Mouse (Mus musculus): ENCODE measurements at regions not wholly inside any gene's neighbourhood (a gene's known extent, or its start where the extent isn't known, plus 50 kb on each side); places are given as distances from the start of the nearest gene placed in this dataset.
"Not testable (repeated sequence)": the region's sequence is repeated elsewhere in the genome, so short reads cannot be mapped to it uniquely, and the experiment has no call there.

DNA sequence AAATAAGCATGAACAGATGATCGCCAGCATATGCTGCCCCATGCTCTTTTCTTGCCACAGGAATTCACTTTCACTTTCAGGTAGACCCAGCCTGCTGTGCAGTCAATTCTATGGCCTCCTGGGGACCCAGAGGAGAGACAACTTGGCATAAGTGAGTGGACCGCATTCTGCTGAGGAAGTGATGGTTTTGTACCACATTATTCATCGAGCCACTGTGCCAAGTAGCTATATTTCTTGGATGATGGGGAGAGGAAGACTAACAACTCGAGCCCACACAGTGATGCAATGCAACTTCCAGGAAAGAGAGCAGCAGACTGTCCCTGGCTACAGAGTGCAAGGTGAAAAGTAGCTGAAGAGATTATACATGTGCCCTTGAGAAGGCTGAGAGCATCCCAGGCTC is 515.8 kb upstream of the Kif18a start:
- no peak for DNase-seq

- DNase-seq = no peak
Measured at GRCm38 (mm10) chr2:108766461-108766860, 514.1 kb upstream of the Kif18a start.

DNA sequence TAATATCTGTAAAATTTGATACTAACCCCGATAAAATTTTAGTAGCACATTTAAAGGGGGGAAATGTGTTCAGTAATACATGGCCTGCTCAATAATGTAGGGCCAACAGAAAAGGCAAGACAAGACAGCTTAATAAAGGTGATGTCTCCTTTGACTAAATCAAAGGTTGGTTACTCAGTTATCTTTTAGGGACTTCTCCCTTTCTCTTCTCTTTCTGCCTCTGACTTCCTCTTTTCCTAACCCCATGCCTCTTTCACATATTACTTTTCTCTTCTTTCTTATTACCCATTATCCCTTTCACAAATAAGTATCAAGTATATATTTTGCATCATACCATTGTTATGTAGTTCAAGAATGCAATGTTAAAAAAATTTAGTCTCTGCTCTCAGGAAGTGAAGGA is 510.2 kb upstream of the Kif18a start:
- DNase-seq = no peak

GRCm38 (mm10) chr2:108783457-108783856 is 497.1 kb upstream of the Kif18a start:
- no peak for DNase-seq

DNA sequence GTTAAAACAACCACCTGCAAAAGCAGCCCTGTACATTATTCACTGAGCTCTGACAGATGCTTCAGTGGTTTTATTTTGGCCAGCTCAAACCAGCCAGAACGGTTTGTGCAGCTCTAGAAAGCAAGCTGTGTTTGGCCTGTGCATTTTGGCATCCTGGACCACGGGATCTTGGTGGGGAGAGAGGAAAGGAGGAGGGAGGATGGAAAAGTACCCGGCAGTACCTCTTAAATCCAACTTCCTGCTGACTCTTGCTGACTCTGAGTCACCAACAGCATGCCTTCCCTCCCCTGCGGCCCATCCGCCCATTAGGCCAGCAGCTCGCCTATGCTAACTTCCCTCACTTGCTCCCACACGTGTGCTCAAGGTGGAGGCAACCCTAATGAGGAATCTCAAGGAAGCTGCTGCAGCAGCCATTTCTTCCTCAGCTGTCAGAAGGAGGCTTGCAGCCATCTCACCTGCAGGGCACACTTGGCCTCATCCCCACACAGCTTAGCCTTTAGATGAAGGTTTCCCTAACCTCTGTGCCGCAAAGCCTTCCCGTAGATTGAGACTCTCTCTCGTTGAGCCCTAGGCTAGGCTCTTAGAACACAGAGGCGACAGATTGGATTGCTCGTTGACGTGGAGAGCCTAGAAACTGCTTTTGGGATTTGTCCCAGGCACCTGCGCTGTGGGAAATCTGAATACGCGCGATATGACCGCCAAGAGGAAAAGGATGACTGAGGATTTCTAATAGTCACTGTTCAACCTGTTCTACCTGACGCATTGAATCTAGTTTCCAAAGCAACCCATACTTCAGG is 495.2 kb upstream of the Kif18a start:
- no peak for DNase-seq

DNA sequence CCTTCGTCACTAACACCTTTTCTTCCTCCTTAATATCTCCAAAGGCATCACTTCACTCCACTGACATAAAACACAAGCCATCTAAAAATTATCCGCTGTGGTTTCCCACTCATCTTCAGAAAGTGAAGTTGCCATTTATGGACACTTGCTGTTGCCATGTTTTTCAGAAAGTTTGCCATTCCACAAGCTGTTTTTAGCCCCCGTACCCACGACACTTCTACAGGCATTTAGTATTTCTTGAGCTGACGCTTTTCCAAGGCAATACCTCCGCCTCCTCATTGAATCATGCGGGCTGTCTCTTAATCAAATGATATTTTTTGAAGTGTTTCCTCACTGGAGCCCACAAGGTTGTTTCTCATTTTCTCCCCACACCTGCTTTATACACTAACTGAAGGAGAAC is 491.4 kb upstream of the Kif18a start:
- no peak for DNase-seq

DNA sequence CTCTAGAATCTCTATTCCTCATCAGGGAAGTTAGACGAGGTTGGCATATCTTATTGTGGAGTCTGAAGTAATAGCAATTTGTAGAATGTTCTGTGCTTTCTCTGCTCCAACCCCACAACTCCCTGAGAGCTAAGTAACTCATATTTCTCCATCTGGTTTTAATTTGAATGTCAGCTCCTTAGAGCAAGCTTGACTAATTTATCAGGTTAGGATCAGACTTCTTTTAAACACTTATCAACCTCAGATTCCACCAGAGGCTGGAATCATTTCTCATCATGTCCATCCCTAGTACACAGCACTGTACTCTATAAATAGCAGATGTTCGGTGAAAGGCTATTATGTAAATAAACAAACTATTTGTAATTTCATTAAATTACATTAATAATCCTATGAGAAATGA is 485.4 kb upstream of the Kif18a start:
- DNase-seq = no peak

DNA sequence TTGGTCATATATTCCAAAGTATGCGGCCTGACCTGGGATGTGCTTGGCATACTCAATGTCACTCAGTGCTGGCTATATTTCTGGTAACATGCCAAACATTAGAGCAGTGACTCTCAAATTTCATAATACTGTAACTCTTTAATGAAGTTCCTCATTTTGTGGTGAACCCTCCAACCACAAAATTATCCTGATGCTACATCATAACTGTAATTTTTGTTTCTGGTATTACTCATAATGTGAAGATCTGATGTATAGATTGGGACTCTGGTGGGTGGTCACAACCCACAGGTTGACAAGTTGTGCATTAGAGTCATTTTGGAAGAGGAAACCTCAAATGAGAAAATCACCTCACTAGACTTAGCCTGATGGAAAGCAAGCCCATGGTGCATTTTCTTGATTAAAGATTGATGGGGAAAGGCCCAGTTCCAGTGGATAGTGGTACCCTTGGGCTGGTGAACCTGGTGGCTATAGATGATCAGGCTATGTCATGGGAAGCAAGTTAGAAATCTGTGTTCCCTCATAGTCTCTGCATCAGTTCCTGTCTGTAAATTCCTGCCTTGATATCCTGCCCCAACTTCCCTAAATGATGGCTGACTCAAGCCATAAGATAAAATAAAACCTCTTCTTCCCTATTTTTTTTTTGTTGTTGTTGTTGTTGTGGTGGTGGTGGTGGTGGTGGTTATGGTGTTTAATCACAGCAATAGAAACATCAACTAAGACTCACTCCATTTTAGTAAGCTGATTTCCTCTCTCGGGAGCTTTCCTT is 483.5 kb upstream of the Kif18a start:
- no peak for DNase-seq

GRCm38 (mm10) chr2:108812367-108812766 is 468.2 kb upstream of the Kif18a start:
- no peak for DNase-seq

DNA sequence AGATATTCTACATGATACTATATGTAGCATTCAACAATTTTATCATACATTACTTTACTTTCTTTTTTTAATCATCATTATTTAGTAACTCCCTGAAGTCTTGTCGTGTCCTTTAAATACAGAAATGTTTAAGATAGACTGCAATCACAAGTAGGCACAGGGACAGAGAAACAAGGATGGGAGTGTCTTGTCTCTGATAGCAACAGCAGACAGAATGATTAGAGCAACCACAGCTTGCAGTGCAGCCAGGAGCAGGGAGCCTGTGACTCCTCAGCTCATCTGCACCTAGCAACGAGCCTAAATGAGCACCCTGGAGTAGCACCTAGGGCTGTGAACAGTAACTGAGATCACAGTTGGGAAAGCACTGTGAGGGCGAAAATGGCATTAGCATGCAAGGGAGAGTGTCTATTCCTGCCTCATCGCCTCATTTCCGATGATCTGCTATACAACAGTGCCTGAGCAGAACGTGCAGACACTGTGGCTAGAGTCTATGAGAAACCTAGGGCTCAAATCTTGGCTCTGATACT is 467.4 kb upstream of the Kif18a start:
- DNase-seq = no peak

DNA sequence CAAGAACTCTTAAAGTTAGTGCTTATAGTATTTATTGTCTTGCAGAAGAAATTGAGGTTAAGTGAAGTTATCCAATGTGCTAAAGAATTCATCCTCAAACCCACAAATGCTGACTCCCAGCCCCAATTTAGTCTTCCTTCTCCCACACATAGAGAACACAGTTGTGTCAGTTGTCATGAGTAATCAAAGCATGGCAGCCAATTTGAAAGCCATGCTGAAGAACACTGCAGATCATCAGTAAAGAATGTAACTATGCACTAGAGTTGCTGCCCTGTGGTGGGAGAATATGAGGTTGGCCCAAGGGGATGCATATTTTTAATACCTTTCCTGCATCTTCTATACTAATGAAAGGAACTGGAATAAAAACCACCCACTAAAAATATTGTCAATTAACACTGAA is 464.0 kb upstream of the Kif18a start:
- DNase-seq = no peak

- DNase-seq = no peak
Measured at GRCm38 (mm10) chr2:108824025-108824424, 456.5 kb upstream of the Kif18a start.

GRCm38 (mm10) chr2:108825981-108826380 is 454.6 kb upstream of the Kif18a start:
- DNase-seq = no peak

DNA sequence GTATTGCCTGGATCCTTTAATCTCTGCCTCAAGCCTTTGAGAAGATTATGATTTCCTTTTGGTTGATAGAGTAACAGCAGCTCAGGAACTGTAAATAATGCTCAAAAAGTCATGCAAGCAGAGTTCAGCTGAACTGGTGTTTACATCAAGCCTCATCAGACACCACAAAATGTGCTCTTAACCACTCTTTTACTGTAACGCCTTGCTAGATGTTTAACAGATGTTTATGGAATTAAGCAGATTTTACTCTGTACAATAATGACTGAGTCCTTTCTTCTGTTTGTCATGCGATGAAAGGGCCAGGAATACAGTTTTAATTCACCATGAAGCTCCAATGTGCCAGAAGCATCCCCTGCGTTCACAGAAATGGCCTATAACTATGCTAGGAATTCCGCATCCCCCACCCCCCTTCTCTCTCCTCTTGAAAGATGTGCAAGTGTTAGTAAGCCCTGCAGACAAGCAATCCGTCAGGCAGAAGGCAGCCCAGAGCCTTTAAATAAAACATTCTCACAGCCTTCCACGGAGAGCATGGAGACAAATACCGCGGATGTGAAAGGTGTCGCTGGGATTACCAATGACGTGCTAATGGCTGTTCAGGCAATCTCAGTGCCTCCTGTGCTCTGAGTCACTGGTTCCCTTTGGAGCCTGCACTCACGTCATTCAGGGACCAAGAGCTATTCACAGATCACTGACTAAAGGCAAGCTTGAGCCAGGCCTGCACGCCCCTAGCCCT is 453.3 kb upstream of the Kif18a start:
- DNase-seq = no peak

DNA sequence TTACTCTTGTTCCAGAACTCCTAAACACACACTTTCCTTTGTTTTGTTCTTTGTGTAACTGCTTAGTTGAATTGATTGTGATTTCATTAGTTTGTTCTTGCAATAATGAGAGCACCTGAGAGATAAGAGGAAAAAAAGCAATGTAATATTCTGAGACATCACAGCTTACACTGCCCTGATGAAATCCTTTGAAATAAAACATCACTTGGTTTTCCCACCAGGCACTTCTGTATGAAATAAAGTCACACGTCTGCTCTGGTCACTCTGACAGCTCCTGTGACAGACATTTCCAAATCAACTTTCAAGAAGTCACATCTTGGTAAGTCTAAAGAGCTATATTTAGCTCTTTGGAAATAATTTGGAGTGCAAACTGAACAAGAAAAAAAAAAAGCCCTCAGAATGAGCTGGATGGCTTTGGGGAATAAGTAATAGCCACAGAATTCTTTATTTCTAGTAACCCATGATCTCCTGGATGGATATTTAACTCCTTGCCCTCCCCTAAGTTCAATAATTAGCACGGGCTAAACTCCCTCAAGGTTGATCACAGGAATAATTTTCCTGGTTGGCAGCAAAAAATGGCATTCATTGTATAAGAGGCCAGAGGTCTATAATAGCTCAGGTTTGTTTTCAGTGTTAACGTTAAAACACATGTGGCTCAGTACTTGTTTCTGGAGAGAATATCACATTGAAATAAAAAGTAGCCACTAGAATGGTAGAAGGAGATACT is 452.4 kb upstream of the Kif18a start:
- DNase-seq = no peak

DNA sequence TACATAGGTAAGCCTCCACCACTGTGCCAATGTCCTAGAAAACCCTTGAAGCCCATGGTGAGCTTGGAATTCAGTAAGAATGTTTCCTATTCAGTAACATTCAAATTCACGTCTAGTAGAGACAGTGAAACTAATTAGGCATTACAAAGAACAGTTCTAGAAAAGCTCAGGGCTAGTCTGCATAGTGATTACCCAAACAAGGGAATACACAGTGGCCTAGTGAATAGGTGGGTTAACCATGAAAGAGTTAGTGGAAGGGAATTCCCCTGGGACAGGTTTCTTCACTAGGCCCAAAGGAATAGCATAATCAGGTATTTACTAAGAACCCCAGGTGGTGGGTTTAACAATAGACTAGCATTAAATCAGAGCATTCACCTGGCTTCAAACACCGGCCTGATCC is 436.7 kb upstream of the Kif18a start:
- DNase-seq = not testable (repeated sequence)

DNA sequence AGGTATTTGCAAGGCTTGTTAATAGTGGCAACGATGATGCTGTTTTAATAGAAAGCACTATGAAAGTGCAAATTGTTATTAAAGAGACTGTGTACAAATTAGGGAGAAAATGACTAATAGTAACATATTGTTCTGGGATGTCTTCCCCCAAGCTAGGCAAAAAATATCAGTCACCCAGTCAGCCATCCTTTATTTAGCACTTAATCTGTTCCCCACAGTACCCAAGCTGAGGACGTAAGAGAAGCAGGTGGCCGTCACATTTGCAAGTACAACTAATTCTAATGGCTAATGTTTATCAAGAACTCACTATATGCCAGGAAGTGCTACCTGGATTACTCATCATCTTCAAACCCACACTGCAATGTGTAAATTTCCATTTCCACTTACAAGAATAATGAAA is 432.5 kb upstream of the Kif18a start:
- DNase-seq = no peak

DNA sequence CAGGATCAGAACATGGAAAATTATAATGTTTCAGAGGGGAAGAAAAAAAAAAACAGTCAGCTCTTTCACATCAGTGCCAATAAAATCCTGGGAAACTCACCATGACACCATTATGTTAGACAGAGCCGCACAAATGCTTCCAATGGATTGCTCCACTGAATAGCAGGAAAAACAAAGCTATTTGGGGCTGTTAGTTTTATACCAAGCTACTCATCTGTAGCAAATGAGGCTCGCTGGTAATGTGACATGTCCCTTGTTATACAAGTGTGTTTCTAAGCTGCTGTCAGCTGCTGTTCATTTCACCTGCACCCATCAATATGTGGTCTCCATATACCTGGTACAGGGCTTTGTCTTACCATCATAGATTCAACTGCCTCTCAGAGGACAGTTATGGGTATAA is 426.1 kb upstream of the Kif18a start:
- DNase-seq = no peak

DNA sequence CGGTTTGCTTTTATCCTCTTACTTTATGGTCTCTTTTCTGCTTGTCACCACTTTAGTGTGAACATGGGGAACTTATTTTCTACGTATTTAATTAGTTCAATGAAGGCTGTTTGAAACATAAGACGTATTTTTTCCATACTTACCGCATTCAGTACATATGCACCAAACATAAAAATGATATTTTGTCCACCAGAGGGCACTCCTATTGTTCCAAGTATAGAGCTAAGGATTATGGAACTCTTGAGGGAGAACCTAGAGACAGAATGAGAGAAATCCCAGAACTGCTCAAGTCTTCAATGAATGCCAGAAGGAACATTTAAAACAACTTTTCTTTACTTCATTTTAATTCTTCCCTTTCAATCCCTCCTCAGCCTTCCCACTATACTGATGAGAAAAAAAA is 403.4 kb upstream of the Kif18a start:
- no peak for DNase-seq

- no peak for DNase-seq
Measured at GRCm38 (mm10) chr2:108877676-108878075, 402.9 kb upstream of the Kif18a start.

- no peak for DNase-seq
Measured at GRCm38 (mm10) chr2:108904121-108904733, 376.3 kb upstream of the Kif18a start.

DNA sequence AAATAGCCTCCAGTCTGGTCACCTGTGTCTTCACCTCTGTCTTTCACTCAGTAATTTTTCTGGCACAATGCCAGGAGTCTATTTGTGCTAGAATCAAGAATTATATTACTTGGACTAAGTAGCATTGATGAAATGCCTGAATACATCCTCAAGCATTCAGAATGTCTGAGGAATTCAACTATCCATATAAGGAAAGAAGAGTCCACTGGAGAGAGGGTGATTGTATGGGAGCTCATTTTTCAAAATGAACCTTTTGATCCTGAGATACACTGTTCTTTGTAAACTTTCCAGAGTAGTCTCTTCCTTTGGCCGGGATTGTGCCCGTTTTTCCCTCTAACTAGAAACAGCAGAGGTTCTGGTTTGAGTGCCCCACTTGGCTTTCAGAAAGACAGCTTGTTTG is 367.0 kb upstream of the Kif18a start:
- no peak for DNase-seq
